Mouse (Mus musculus): Measurements from ENCODE around the gene Acsl1. TPM values are rescaled to one million over a fixed set of nuclear protein-coding genes. Genes with fewer than 3 reads are reported as not detected.
A peak's percentile ranks its signal among the peaks of the same experiment; 100 is the strongest.

Acsl1 gene
- polyA plus RNA-seq, 1 experiment from 2014 or later = 21.0 TPM

GRCm38 (mm10) chr8:46477747-46478458 lies 7.1 kb downstream of the Acsl1 start:
- no peak overlapping the region for H3K9ac ChIP-seq
- H3K36me3 ChIP-seq = no peaks in the 10 kb centered on the region
- H3K27ac ChIP-seq (replicated peaks) = no peak overlapping the region
- 74% methylated on average over 9 of the region's 9 CpGs for WGBS
- no peak overlapping the region for H3K4me3 ChIP-seq
- H3K27me3 ChIP-seq (replicated peaks) = no peaks in the 10 kb centered on the region
- no peaks in the 10 kb centered on the region for H3K9me3 ChIP-seq
- H3K4me2 ChIP-seq = no peak overlapping the region
- peaks cover 35% of the 10 kb centered on the region for H3K4me1 ChIP-seq
- ATAC-seq (ENCODE audit: extremely low read depth, insufficient number of reproducible peaks, low FRiP score, low TSS enrichment) = no peak

- H3K4me2 ChIP-seq = no peak overlapping the region
- no peaks in the 10 kb centered on the region for H3K9me3 ChIP-seq
- no peaks in the 10 kb centered on the region for H3K36me3 ChIP-seq
- H3K27me3 ChIP-seq (replicated peaks) = no peaks in the 10 kb centered on the region
- no peak for ATAC-seq (ENCODE audit: extremely low read depth, insufficient number of reproducible peaks, low FRiP score, low TSS enrichment)
- WGBS = 77% methylated on average over 10 of the region's 10 CpGs
- no peak overlapping the region for H3K9ac ChIP-seq
- no peak overlapping the region for H3K4me3 ChIP-seq
- H3K27ac ChIP-seq (replicated peaks) = 0 out of 2 replicates have a peak overlapping the region, but pooled peaks have one; percentile 12
- H3K4me1 ChIP-seq = peaks cover 37% of the 10 kb centered on the region
Observed at GRCm38 (mm10) chr8:46478783-46479182, 7.9 kb downstream of the Acsl1 start.

DNA sequence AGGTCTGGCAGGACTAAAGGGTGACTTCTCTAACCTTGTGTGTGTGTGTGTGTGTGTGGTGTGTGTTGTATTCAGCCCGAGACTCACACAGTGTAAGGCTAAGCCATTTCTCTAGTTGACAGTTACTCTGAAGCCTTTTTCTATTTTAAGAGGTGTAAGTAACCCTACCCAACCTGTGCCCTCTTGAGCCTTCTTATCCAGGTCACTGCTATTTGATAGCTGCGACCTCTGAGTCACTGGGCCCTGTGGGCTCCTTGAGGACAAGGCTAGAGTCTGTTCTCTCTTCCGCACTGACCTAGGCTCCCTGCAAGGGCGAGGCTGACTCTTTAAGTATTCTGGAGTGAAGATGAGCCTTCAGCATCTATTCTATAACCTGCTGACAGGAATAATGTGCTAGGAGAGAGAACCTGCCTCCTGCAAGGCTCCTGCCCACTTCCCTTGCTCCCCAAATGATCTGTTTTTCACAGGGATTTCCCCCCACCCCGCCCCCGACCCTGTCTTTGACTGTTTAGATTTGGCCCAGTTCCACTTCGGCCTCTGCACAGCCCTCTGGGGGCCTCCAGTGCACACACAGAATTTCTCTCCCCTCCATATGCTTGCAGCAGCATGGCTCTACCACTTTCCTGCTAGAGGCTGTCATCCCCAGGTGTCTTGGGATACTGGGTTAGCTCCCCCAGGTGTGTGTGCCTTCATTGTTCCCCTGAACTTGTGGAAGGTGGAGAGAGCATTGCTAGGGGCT lies 9.1 kb downstream of the Acsl1 start:
- no peak for ATAC-seq (ENCODE audit: extremely low read depth, insufficient number of reproducible peaks, low FRiP score, low TSS enrichment)
- Histone ChIP-seq H3K27ac (replicated peaks) (peak overlapping the region; percentile 75), H3K4me2 (peak overlapping the region; percentile 28), H3K9me3 (no peaks in the 10 kb centered on the region), H3K4me1 (peaks cover 40% of the 10 kb centered on the region), H3K36me3 (no peaks in the 10 kb centered on the region), H3K4me3 (no peak overlapping the region), H3K9ac (peak overlapping the region; percentile 52), H3K27me3 (replicated peaks) (no peaks in the 10 kb centered on the region)
- WGBS = 28% methylated on average over 7 of the region's 7 CpGs

GRCm38 (mm10) chr8:46480533-46480900 lies 9.7 kb downstream of the Acsl1 start:
- no peaks in the 10 kb centered on the region for H3K36me3 ChIP-seq
- peak overlapping the region; percentile 28 for H3K4me2 ChIP-seq
- no peak for ATAC-seq (ENCODE audit: extremely low read depth, insufficient number of reproducible peaks, low FRiP score, low TSS enrichment)
- peaks cover 40% of the 10 kb centered on the region for H3K4me1 ChIP-seq
- H3K4me3 ChIP-seq = no peak overlapping the region
- no peaks in the 10 kb centered on the region for H3K27me3 ChIP-seq (replicated peaks)
- no peaks in the 10 kb centered on the region for H3K9me3 ChIP-seq
- H3K27ac ChIP-seq (replicated peaks) = peak overlapping the region; percentile 75
- WGBS = 54% methylated on average over 6 of the region's 6 CpGs
- peak overlapping the region; percentile 52 for H3K9ac ChIP-seq

DNA sequence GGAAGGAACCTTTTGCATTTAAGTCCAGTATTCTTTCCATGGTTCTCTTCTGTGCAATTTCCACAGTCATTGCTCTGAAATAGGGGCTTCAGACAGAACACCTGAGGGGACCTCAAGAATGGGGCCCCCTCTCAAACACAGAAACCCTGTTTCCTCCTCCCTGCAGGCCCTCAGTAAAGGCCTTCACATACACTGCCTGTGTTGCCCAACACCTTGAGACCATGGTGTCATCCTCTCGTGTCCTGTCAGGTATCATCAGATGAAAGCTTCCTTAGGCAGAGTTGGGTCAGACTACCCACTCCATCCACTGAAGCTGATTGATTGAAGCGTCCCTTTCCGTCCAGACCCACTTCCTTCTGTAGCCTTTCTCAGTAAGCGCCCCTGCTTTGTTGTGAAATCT lies 11.9 kb downstream of the Acsl1 start:
- WGBS = 79% methylated on average over 4 of the region's 4 CpGs
- H3K4me1 ChIP-seq = peaks cover 42% of the 10 kb centered on the region
- H3K4me3 ChIP-seq = no peak overlapping the region
- no peak for ATAC-seq (ENCODE audit: extremely low read depth, insufficient number of reproducible peaks, low FRiP score, low TSS enrichment)
- no peak overlapping the region for H3K4me2 ChIP-seq
- no peak overlapping the region for H3K9ac ChIP-seq
- H3K27me3 ChIP-seq (replicated peaks) = no peaks in the 10 kb centered on the region
- H3K36me3 ChIP-seq = no peaks in the 10 kb centered on the region
- no peak overlapping the region for H3K27ac ChIP-seq (replicated peaks)
- H3K9me3 ChIP-seq = no peaks in the 10 kb centered on the region

- no peaks in the 10 kb centered on the region for H3K27me3 ChIP-seq (replicated peaks)
- WGBS = 65% methylated on average over 4 of the region's 4 CpGs
- H3K9me3 ChIP-seq = no peaks in the 10 kb centered on the region
- H3K36me3 ChIP-seq = no peaks in the 10 kb centered on the region
- H3K4me1 ChIP-seq = peaks cover 42% of the 10 kb centered on the region
- ATAC-seq (ENCODE audit: extremely low read depth, insufficient number of reproducible peaks, low FRiP score, low TSS enrichment) = no peak
- no peak overlapping the region for H3K4me3 ChIP-seq
- H3K4me2 ChIP-seq = no peak overlapping the region
- no peak overlapping the region for H3K27ac ChIP-seq (replicated peaks)
- H3K9ac ChIP-seq = no peak overlapping the region
Observed at GRCm38 (mm10) chr8:46483247-46483646, 12.4 kb downstream of the Acsl1 start.

DNA sequence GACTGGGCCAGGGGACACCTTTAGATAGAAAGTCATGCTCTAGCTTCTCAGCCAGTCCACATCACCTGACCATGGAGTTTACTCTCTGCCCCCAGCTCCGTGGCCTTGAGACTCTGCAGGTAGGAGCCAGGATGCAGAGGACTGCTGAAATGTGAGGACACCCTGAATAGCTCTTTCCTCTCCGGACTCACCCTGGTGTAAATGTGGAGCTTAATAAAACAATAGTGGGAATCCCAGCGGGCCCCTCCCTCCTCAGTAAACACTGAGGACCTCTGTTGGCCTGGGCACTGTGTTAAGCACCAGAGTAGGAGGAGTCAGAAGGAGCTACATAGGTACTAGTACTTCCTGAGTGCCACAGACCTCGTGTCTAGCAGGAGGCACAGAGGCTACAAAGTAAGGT lies 13.2 kb downstream of the Acsl1 start:
- 50% methylated on average over 4 of the region's 4 CpGs for WGBS
- Histone ChIP-seq H3K9ac (no peak overlapping the region), H3K4me2 (no peak overlapping the region), H3K27me3 (replicated peaks) (no peaks in the 10 kb centered on the region), H3K27ac (replicated peaks) (no peak overlapping the region), H3K36me3 (no peaks in the 10 kb centered on the region), H3K4me3 (no peak overlapping the region), H3K4me1 (peaks cover 38% of the 10 kb centered on the region), H3K9me3 (no peaks in the 10 kb centered on the region)
- no peak for ATAC-seq (ENCODE audit: extremely low read depth, insufficient number of reproducible peaks, low FRiP score, low TSS enrichment)

GRCm38 (mm10) chr8:46484931-46485463 lies 14.2 kb downstream of the Acsl1 start:
- ATAC-seq (ENCODE audit: extremely low read depth, insufficient number of reproducible peaks, low FRiP score, low TSS enrichment) = no peak
- Histone ChIP-seq H3K4me3 (no peak overlapping the region), H3K9ac (no peak overlapping the region), H3K27ac (replicated peaks) (no peak overlapping the region), H3K4me1 (peaks cover 35% of the 10 kb centered on the region), H3K9me3 (no peaks in the 10 kb centered on the region), H3K27me3 (replicated peaks) (no peaks in the 10 kb centered on the region), H3K36me3 (no peaks in the 10 kb centered on the region), H3K4me2 (no peak overlapping the region)
- 70% methylated on average over 8 of the region's 8 CpGs for WGBS

DNA sequence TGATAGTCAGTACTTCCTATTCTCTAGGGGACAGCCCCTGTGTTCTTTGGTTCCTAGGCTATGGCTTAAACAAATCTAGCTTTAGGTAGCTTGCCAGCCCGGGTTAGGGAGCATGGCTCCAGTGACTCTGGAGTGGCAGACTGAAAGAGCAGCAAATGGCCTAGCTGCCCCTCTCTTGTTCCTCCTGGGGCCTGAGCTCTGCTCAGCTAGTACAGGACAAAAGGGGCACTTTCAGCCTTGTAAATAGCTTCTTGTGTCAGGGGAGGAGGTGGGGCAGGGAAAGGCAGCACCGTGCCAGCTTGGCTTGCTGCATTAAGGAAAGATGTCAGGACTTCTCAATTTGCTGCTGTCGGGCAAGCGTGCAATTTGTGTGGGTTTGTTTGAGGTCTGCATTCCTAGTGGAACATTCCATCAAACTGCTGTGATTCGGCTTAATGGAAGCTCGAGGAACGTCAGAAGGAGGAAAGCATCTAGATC lies 17.3 kb downstream of the Acsl1 start:
- Histone ChIP-seq H3K4me1 (peaks cover 38% of the 10 kb centered on the region), H3K36me3 (peaks cover 3% of the 10 kb centered on the region; the same call in 1 of the 2 replicates), H3K27me3 (replicated peaks) (no peaks in the 10 kb centered on the region), H3K9me3 (no peaks in the 10 kb centered on the region), H3K9ac (peak overlapping the region; percentile 52; the same call in 1 of the 2 replicates), H3K27ac (replicated peaks) (0 out of 2 replicates have a peak overlapping the region, but pooled peaks have one; percentile 20), H3K4me3 (no peak overlapping the region), H3K4me2 (no peak overlapping the region)
- ATAC-seq (ENCODE audit: extremely low read depth, insufficient number of reproducible peaks, low FRiP score, low TSS enrichment) = no peak
- WGBS = 57% methylated on average over 7 of the region's 7 CpGs

DNA sequence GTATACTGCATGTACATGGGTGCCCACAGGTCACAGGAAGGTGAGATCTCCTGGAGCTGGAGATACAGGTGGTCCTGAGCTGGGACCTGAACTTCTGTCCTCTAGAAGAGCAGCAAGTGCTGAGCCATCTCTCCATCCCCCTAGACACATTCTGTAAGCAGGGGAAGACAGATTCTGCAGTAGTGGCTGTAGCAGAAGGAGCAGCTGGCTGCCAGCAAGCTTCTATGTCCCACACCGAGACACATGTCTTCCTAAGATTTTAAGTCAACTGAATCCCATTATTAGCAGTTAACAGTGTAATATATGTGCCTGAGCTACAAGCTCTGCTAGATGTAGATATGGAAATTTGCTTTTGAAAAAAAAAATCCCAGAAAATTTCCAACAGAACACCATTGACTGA lies 18.4 kb downstream of the Acsl1 start:
- Histone ChIP-seq H3K9me3 (no peaks in the 10 kb centered on the region), H3K4me2 (no peak overlapping the region), H3K27me3 (replicated peaks) (no peaks in the 10 kb centered on the region), H3K4me1 (peaks cover 29% of the 10 kb centered on the region), H3K36me3 (peaks cover 8% of the 10 kb centered on the region; the same call in 1 of the 2 replicates), H3K27ac (replicated peaks) (no peak overlapping the region), H3K4me3 (no peak overlapping the region), H3K9ac (no peak overlapping the region)
- no peak for ATAC-seq (ENCODE audit: extremely low read depth, insufficient number of reproducible peaks, low FRiP score, low TSS enrichment)
- WGBS = 88% methylated on average over 1 of the region's 1 CpGs

DNA sequence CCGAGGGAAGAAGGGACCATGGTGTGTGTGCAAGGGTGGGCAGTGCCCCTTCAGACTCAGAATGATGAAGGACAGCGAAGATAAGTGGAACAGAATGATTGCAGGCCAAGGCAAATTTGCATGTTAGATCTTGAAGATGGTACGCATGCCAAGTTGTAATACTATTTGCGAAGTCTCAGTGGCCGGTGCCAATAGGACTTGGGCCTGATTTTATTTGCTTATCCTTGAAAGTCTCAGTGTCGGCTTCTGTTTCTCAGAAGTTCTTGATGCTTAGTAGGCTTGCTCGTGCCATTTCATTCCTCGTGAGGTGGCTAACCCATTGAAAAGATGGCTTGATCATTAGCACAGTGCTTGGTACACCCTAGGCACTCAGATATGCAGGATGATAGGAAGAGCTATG lies 19.4 kb downstream of the Acsl1 start:
- Histone ChIP-seq H3K27me3 (replicated peaks) (no peaks in the 10 kb centered on the region), H3K36me3 (peaks cover 9% of the 10 kb centered on the region; the same call in 1 of the 2 replicates), H3K9me3 (no peaks in the 10 kb centered on the region), H3K4me1 (peaks cover 25% of the 10 kb centered on the region), H3K27ac (replicated peaks) (no peak overlapping the region), H3K9ac (no peak overlapping the region), H3K4me2 (no peak overlapping the region), H3K4me3 (no peak overlapping the region)
- no peak for ATAC-seq (ENCODE audit: extremely low read depth, insufficient number of reproducible peaks, low FRiP score, low TSS enrichment)
- WGBS = 88% methylated on average over 8 of the region's 8 CpGs

Data from heart, embryonic 13.5 days (tissue).